In the genomic region with DNA sequence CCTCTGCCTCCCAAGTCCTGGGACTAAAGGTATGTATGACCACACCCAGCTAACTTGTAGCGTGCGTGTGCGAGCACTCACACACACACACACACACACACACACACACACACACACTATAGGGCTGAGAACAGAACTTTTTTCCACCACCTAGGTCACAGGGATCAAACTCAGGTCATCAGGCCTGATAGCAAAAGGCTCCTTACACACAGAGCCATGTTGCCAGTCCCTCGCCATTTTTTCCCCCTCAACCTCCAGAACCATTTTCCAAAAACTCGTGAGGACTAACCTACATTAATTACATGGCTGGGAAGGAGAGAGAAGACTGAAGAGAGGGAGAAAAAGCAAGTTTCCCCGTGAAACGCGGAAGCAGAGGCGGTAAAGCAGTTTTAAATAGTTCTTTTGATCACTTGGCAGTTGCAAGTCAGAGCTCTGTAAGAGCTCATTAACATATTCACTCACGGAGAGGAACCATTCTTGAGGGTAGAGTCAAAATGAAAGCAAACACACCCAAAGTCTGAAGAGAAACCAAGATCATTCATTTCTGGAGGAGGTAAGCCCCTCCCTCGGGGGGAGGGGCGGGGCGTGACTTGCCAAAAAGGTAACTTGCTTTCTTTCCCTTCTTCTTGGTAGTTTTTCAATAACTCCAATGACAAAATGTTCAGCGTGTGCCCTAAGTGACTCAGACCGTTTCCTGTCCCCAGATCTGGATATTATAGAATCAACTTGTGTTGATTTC, we compare ENCODE assay signal across 11 mouse cellular contexts.
A peak's percentile ranks its signal among the peaks of the same experiment; 100 is the strongest.
DNase-seq lines count a peak whose midpoint lies in the region; ATAC-seq and TF ChIP-seq lines count a peak whose summit lies in the region.
"Had no signal": no experiment of that assay in that cellular context is flagged by ENCODE, and none has a peak within 500 bp of the region (broad histone marks: within the 10 kb centered on the region; RNA-seq: fewer than 3 reads in every experiment).

No protein-coding gene starts in this region.

- H3K4me1 ChIP-seq in bone marrow, adult 2 months (ENCODE audit: control insufficient read depth, insufficient read depth, low read length), result no peaks in the 10 kb centered on the region; the same call in 1 of the 2 replicates
- H3K4me1 ChIP-seq in liver, embryonic 16.5 days (ENCODE audit: control insufficient read depth, low read depth, low read length), result no peaks in the 10 kb centered on the region; the same call in 1 of the 2 replicates
- no peaks in the 10 kb centered on the region for H3K4me1 ChIP-seq in midbrain, postnatal 0 days (ENCODE audit: insufficient read depth, low read length)
- H3K4me1 ChIP-seq: embryonic facial prominence, embryonic 10.5 days; lung, embryonic 15.5 days had no signal

- 21% methylated on average over 15 of the region's 15 CpGs for WGBS in bone marrow, adult 2 months
- WGBS in liver, embryonic 16.5 days (ENCODE audit: insufficient replicate concordance), result 43% methylated on average over 15 of the region's 15 CpGs
- 43% methylated on average over 15 of the region's 15 CpGs for WGBS in midbrain, postnatal 0 days

- peak overlapping the region; percentile 44; the same call in 1 of the 2 replicates for H3K4me2 ChIP-seq in liver, embryonic 16.5 days (ENCODE audit: low read depth, low read length)
- H3K4me2 ChIP-seq in midbrain, postnatal 0 days (ENCODE audit: low read depth, low read length, poor library complexity, severe bottlenecking), result no peak overlapping the region
- H3K4me2 ChIP-seq: lung, embryonic 15.5 days had no signal

- peak; percentile 20 for DNase-seq in lung, postnatal 25 days (ENCODE audit: low spot score)
- DNase-seq in lung, adult 18-20 months, result no peak
- peak; percentile 65 for DNase-seq in thymus, postnatal 14 days
- DNase-seq in MN1 (ENCODE audit: low spot score), result no peak
- no peak for DNase-seq in midbrain, postnatal 0 days (ENCODE audit: low spot score)
- no peak for DNase-seq in left cerebral cortex, postnatal 25 days (ENCODE audit: low spot score in 2 of 2)
- DNase-seq: heart, adult 2 months had no signal

- H3K27ac ChIP-seq in bone marrow, adult 2 months (ENCODE audit: control insufficient read depth, insufficient read depth, low read depth, low read length, poor library complexity), result peak overlapping the region; percentile 61
- no peak overlapping the region for H3K27ac ChIP-seq in liver, embryonic 16.5 days (ENCODE audit: low read length)
- no peak overlapping the region for H3K27ac ChIP-seq in midbrain, postnatal 0 days (ENCODE audit: low read depth, low read length)
- H3K27ac ChIP-seq: embryonic facial prominence, embryonic 10.5 days; heart, adult 2 months; lung, embryonic 15.5 days had no signal

- intact Hi-C loops in left cerebral cortex, postnatal 25 days (cut with DNase I), result no loop called here

- TF ChIP-seq CTCF in bone marrow, adult 2 months (IDR thresholded peaks at IDR 0.05; ENCODE audit: control insufficient read depth, insufficient read depth, low read length), result no peak
- TF ChIP-seq CTCF in midbrain, postnatal 0 days (IDR thresholded peaks at IDR 0.05), result no peak

- H3K4me3 ChIP-seq in bone marrow, adult 2 months (replicated peaks; ENCODE audit: control insufficient read depth, low read depth, low read length), result peak overlapping the region; percentile 1
- peak overlapping the region; percentile 29; the same call in 1 of the 2 replicates for H3K4me3 ChIP-seq in liver, embryonic 16.5 days (ENCODE audit: low read depth, low read length)
- no peak overlapping the region for H3K4me3 ChIP-seq in midbrain, postnatal 0 days (ENCODE audit: low read depth, low read length)
- H3K4me3 ChIP-seq: embryonic facial prominence, embryonic 10.5 days; heart, adult 2 months; lung, embryonic 15.5 days had no signal

- no peak overlapping the region for H3K9ac ChIP-seq in liver, embryonic 16.5 days (ENCODE audit: low read depth, low read length)
- H3K9ac ChIP-seq in midbrain, postnatal 0 days (replicated peaks; ENCODE audit: low read length, poor library complexity, severe bottlenecking), result no peak overlapping the region
- H3K9ac ChIP-seq: lung, embryonic 15.5 days had no signal

- H3K27me3 ChIP-seq in liver, embryonic 16.5 days (ENCODE audit: control insufficient read depth, insufficient read depth, low read depth, low read length), result no peaks in the 10 kb centered on the region
- no peaks in the 10 kb centered on the region for H3K27me3 ChIP-seq in midbrain, postnatal 0 days (ENCODE audit: insufficient read depth, low read length)
- H3K27me3 ChIP-seq: lung, embryonic 15.5 days had no signal

- no peak for TF ChIP-seq POLR2A in bone marrow, adult 2 months (IDR thresholded peaks at IDR 0.05; ENCODE audit: borderline replicate concordance, control insufficient read depth, low read depth, low read length)

- H3K36me3 ChIP-seq in liver, embryonic 16.5 days (ENCODE audit: control insufficient read depth, insufficient read depth), result no peaks in the 10 kb centered on the region
- no peaks in the 10 kb centered on the region for H3K36me3 ChIP-seq in midbrain, postnatal 0 days (ENCODE audit: insufficient read depth, low read length)
- H3K36me3 ChIP-seq: embryonic facial prominence, embryonic 10.5 days; lung, embryonic 15.5 days had no signal

- ATAC-seq in liver, embryonic 16.5 days (ENCODE audit: low read depth), result no peak
- no peak for ATAC-seq in midbrain, postnatal 0 days (ENCODE audit: low FRiP score)

- no peaks in the 10 kb centered on the region for H3K9me3 ChIP-seq in liver, embryonic 16.5 days (replicated peaks; ENCODE audit: control insufficient read depth, low read length)
- H3K9me3 ChIP-seq in midbrain, postnatal 0 days (ENCODE audit: low read length), result no peaks in the 10 kb centered on the region
- H3K9me3 ChIP-seq: embryonic facial prominence, embryonic 10.5 days; lung, embryonic 15.5 days had no signal

Comparison
In these comparisons a context has a peak if more than half of its experiments do, and no peak if none do; other contexts are left out.
1. DNase-seq: peak in lung, postnatal 25 days (single experiment) and thymus, postnatal 14 days (single experiment); none in lung, adult 18-20 months (0 of 2), MN1 (single experiment), midbrain, postnatal 0 days (single experiment) and left cerebral cortex, postnatal 25 days (0 of 2).